Mouse (Mus musculus) bone marrow, adult 2 months (tissue): ENCODE data around the gene Atf5.

Experiments used
- CTCF ChIP-seq: fragments of 200-500 bp; IDR thresholded peaks from 2 replicates; pipeline ENCODE4 v1.5.1; 2011; ENCODE audit warnings: low read length, control low read depth; ENCODE audit not compliant: control insufficient read depth, insufficient read depth
- POLR2A ChIP-seq: fragments of 200-500 bp; IDR thresholded peaks from 2 replicates; pipeline ENCODE4 v1.6.1; 2011; ENCODE audit warnings: low read depth, mild to moderate bottlenecking, control low read depth, low read length, borderline replicate concordance; ENCODE audit not compliant: control insufficient read depth

GRCm38 (mm10) chr7:44820525-44820924, 4.1 kb upstream of the Atf5 start:
- no peak for TF ChIP-seq CTCF
- no peak for TF ChIP-seq POLR2A
